Mouse (Mus musculus) testis, adult 2 months (tissue): ENCODE results near the gene Baz2b. TPM values are rescaled to one million over a fixed set of nuclear protein-coding genes. Genes with fewer than 3 reads are reported as not detected.

Source experiments
- H3K27ac ChIP-seq: fragments of 200-500 bp; 2 replicates; pipeline ENCODE4 v1.5.1; 2012; ENCODE audit warnings: low read depth, low read length; ENCODE audit not compliant: control insufficient read depth, insufficient read depth
- H3K27me3 ChIP-seq: fragments of 200-500 bp; 2 replicates; pipeline ENCODE4 v1.6.1; 2012; ENCODE audit warnings: mild to moderate bottlenecking, low read length, moderate library complexity; ENCODE audit not compliant: control insufficient read depth, insufficient read depth
- H3K36me3 ChIP-seq: fragments of 200-500 bp; 2 replicates; pipeline ENCODE4 v1.6.1; 2012; ENCODE audit warnings: mild to moderate bottlenecking, low read length; ENCODE audit not compliant: control insufficient read depth, insufficient read depth
- H3K4me1 ChIP-seq: fragments of 200-500 bp; 2 replicates; pipeline ENCODE4 v1.6.1; 2012; ENCODE audit warnings: low read length; ENCODE audit not compliant: control insufficient read depth, insufficient read depth
- H3K4me3 ChIP-seq: fragments of 200-500 bp; 2 replicates; pipeline ENCODE4 v1.5.1; 2012; ENCODE audit warnings: low read depth, mild to moderate bottlenecking, low read length, moderate library complexity, mixed read lengths; ENCODE audit not compliant: control insufficient read depth
- CTCF ChIP-seq: fragments of 200-500 bp; IDR thresholded peaks from 2 replicates; pipeline ENCODE4 v1.5.1; 2012; ENCODE audit warnings: low read depth, mild to moderate bottlenecking, inconsistent platforms, low read length, moderate library complexity; ENCODE audit not compliant: control insufficient read depth, insufficient read depth, insufficient replicate concordance
- POLR2A ChIP-seq: fragments of 200-500 bp; IDR thresholded peaks from 2 replicates; pipeline ENCODE4 v1.6.1; 2012; ENCODE audit warnings: low read depth, mild to moderate bottlenecking, inconsistent platforms, low read length, moderate library complexity; ENCODE audit not compliant: control insufficient read depth
- polyA plus RNA-seq: library from polyadenylated mRNA; depleted of rRNA; stranded (reverse); fragments of >200 nt; gene quantifications from 2 replicates; pipeline ENCODE4 v1.2.3, GENCODE M21; 2012

Baz2b gene
- polyA plus RNA-seq, 1 experiment, result 20.0 TPM

- no peak for TF ChIP-seq POLR2A
- no peak for TF ChIP-seq CTCF
- H3K36me3 ChIP-seq, result no peaks in the 10 kb centered on the region
- no peak overlapping the region for H3K4me3 ChIP-seq
- H3K4me1 ChIP-seq, result no peaks in the 10 kb centered on the region
- H3K27me3 ChIP-seq, result no peaks in the 10 kb centered on the region
- no peak overlapping the region for H3K27ac ChIP-seq
These were observed 212.7 kb downstream of the Baz2b start for GRCm38 (mm10) chr2:59996911-59997310.

DNA sequence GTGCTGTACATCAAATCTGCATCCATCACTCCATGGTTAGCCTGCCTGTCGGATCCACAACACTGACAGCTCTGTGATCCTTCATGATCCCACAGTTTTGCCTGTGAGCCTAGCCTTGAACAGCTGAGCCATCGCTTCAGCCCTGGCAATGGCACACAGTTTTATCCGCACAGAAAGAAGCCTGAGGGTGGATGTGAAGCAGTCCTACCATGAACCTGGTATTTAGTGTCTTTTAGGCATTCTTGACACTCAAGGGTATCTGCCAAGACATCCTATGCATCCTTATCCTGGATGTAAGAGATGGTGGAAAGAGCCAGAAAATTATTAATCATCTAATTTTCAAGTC lies 216.5 kb downstream of the Baz2b start:
- Histone ChIP-seq H3K27ac (no peak overlapping the region), H3K36me3 (no peaks in the 10 kb centered on the region), H3K27me3 (no peaks in the 10 kb centered on the region), H3K4me1 (no peaks in the 10 kb centered on the region), H3K4me3 (no peak overlapping the region)
- no peak for TF ChIP-seq POLR2A
- TF ChIP-seq CTCF, result no peak

- TF ChIP-seq CTCF (no peak), POLR2A (no peak)
- H3K27ac ChIP-seq, result no peak overlapping the region
- no peaks in the 10 kb centered on the region for H3K36me3 ChIP-seq
- H3K27me3 ChIP-seq, result no peaks in the 10 kb centered on the region
- H3K4me1 ChIP-seq, result no peaks in the 10 kb centered on the region
- no peak overlapping the region for H3K4me3 ChIP-seq
These were observed 217.0 kb downstream of the Baz2b start for GRCm38 (mm10) chr2:59992488-59993189.

DNA sequence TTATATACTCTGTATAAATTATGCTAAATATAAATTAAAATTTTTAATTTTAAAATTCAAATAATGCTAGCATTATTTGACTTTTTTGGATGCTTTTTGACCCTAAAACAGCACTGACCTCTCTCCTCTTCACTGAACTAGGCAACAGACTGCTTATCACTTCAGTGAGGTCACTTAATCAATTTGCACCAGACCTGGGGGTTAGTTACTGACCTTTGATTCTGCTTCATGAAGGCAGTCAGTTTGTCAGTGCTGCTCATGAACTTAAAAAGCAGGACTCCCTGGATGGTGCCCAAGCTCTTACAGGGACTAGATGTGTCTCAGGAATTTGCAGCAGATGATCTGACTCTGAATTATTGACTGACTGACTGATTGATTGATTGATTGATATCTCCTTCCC lies 217.9 kb downstream of the Baz2b start:
- Histone ChIP-seq H3K4me3 (no peak overlapping the region), H3K27ac (no peak overlapping the region), H3K36me3 (no peaks in the 10 kb centered on the region), H3K27me3 (no peaks in the 10 kb centered on the region), H3K4me1 (no peaks in the 10 kb centered on the region)
- no peak for TF ChIP-seq CTCF
- no peak for TF ChIP-seq POLR2A

DNA sequence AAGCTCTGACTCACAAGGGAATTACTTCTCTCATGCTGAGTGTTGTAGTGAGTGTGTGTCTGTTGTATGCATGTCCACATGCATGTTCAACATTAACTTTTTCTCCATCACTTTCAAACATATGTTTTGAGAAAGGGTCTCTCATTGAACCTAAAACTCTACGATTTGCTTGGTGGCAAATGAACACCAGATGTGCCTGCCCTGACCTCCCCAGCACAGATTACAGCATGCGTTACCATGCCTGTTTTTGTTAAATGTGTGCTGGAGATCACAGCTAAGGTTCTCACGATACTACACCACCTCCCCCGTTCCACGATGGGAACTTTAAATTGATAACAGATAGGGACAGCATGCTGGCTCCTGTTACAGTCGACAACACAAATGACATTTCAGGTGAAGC lies 222.1 kb downstream of the Baz2b start:
- Histone ChIP-seq H3K36me3 (no peaks in the 10 kb centered on the region), H3K4me1 (no peaks in the 10 kb centered on the region), H3K27ac (no peak overlapping the region), H3K27me3 (no peaks in the 10 kb centered on the region), H3K4me3 (no peak overlapping the region)
- TF ChIP-seq POLR2A, result no peak
- TF ChIP-seq CTCF, result no peak

GRCm38 (mm10) chr2:59979488-59980220 lies 230.0 kb downstream of the Baz2b start:
- H3K27ac ChIP-seq, result no peak overlapping the region
- H3K27me3 ChIP-seq, result no peaks in the 10 kb centered on the region
- H3K36me3 ChIP-seq, result no peaks in the 10 kb centered on the region
- no peak for TF ChIP-seq POLR2A
- TF ChIP-seq CTCF, result no peak
- H3K4me3 ChIP-seq, result no peak overlapping the region
- no peaks in the 10 kb centered on the region for H3K4me1 ChIP-seq

- Histone ChIP-seq H3K4me1 (no peaks in the 10 kb centered on the region), H3K27ac (no peak overlapping the region), H3K27me3 (no peaks in the 10 kb centered on the region), H3K36me3 (no peaks in the 10 kb centered on the region), H3K4me3 (no peak overlapping the region)
- no peak for TF ChIP-seq POLR2A
These were observed 233.0 kb downstream of the Baz2b start for GRCm38 (mm10) chr2:59976680-59977079.

DNA sequence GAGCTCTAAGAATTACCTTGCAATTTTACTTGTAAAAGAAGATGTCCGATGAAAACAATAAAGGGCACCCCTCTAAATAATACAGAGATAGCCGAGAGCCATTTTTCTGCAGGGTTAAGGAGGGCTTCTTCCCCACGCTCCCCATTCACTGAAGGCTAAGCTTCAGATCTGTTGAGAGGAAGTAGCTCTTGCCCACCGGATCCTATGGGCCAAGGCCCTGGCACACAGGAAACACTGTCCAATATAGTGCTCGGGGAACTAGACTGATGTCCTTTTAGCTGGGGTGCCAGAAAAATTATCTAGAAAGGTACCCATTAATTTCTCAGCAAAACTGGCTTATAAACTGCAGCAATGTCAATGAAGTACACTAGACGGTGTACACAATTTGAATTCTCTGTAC lies 233.9 kb downstream of the Baz2b start:
- H3K27ac ChIP-seq, result no peak overlapping the region
- TF ChIP-seq CTCF (no peak), POLR2A (no peak)
- no peaks in the 10 kb centered on the region for H3K36me3 ChIP-seq
- no peaks in the 10 kb centered on the region for H3K27me3 ChIP-seq
- no peak overlapping the region for H3K4me3 ChIP-seq
- no peaks in the 10 kb centered on the region for H3K4me1 ChIP-seq
